12 mouse cellular contexts compared by ENCODE assay signal in genomic region chr7:64253736-64254135, GRCm38 (mm10).
"Had no signal": no experiment of that assay in that cellular context is flagged by ENCODE, and none has a peak within 500 bp of the region (broad histone marks: within the 10 kb centered on the region; RNA-seq: fewer than 3 reads in every experiment).

No protein-coding gene starts in this region.

- DNase-seq: left cerebral cortex, postnatal 4 days; liver; liver, embryonic 13.5 days; liver, postnatal 0 days; lung, adult 18-20 months; lung, adult 2 months; lung, embryonic 14.5 days; lung, postnatal 10 days; lung, postnatal 14 days; lung, postnatal 36 days; lung, postnatal 4 days; midbrain, embryonic 14.5 days had no signal
